Mouse (Mus musculus) forebrain, embryonic 12.5 days (tissue): ENCODE measurements at regions not wholly inside any gene's neighbourhood (a gene's known extent, or its start where the extent isn't known, plus 50 kb on each side); places are given as distances from the start of the nearest gene placed in this dataset.

Experiments used
- ATAC-seq: fragments of 200-750 bp; cut with Nextera tagmentation; 2 replicates; pipeline ENCODE4 v1.8.0; 2017; ENCODE audit warnings: moderate TSS enrichment; ENCODE audit not compliant: low FRiP score
- H3K27ac ChIP-seq: fragments of 300-500 bp; sonication (generic); 2 replicates; pipeline ENCODE4 v1.5.1; 2016; ENCODE audit warnings: mild to moderate bottlenecking
- H3K27me3 ChIP-seq: fragments of 300-500 bp; sonication (generic); 2 replicates; pipeline ENCODE4 v1.6.1; 2016; ENCODE audit warnings: mild to moderate bottlenecking
- H3K36me3 ChIP-seq: fragments of 300-500 bp; sonication (generic); replicated peaks from 2 replicates; pipeline ENCODE4 v1.6.1; 2016; ENCODE audit warnings: mild to moderate bottlenecking
- H3K4me1 ChIP-seq: fragments of 300-500 bp; sonication (generic); 2 replicates; pipeline ENCODE4 v1.6.1; 2016
- H3K4me2 ChIP-seq: fragments of 300-500 bp; sonication (generic); 2 replicates; pipeline ENCODE4 v1.6.1; 2016; ENCODE audit warnings: mild to moderate bottlenecking, moderate library complexity
- H3K4me3 ChIP-seq: fragments of 300-500 bp; sonication (generic); replicated peaks from 2 replicates; pipeline ENCODE4 v1.5.1; 2016; ENCODE audit warnings: mild to moderate bottlenecking
- H3K9ac ChIP-seq: fragments of 300-500 bp; sonication (generic); 2 replicates; pipeline ENCODE4 v1.6.1; 2016; ENCODE audit warnings: mild to moderate bottlenecking
- H3K9me3 ChIP-seq: fragments of 300-500 bp; sonication (generic); 2 replicates; pipeline ENCODE4 v1.6.1; 2016
- WGBS: fragments of 180-500 bp; shearing (Covaris S2); methylation state at CpG from one replicate; pipeline ENCODE4 v1.1.7; 2016; 5-methylcytosine and 5-hydroxymethylcytosine counted together

- H3K9ac ChIP-seq: no peak overlapping the region
- no peaks in the 10 kb centered on the region for H3K36me3 ChIP-seq
- no peaks in the 10 kb centered on the region for H3K9me3 ChIP-seq
- H3K27ac ChIP-seq: no peak overlapping the region
- no peaks in the 10 kb centered on the region for H3K27me3 ChIP-seq
- no peak overlapping the region for H3K4me2 ChIP-seq
- 65% methylated on average over 4 of the region's 4 CpGs for WGBS
- no peak overlapping the region for H3K4me3 ChIP-seq
- H3K4me1 ChIP-seq: peaks cover 7% of the 10 kb centered on the region
- ATAC-seq: no peak
These were observed 531.5 kb upstream of the Zic4 start for GRCm38 (mm10) chr9:90830704-90831103.

- H3K4me3 ChIP-seq: no peak overlapping the region
- peaks cover 13% of the 10 kb centered on the region for H3K4me1 ChIP-seq
- H3K27ac ChIP-seq: peak overlapping the region; percentile 50; the same call in 1 of the 2 replicates
- peak; percentile 74; the same call in 1 of the 2 replicates for ATAC-seq
- H3K4me2 ChIP-seq: no peak overlapping the region
- no peaks in the 10 kb centered on the region for H3K9me3 ChIP-seq
- no peaks in the 10 kb centered on the region for H3K36me3 ChIP-seq
- no peak overlapping the region for H3K9ac ChIP-seq
- 5% methylated on average over 3 of the region's 3 CpGs for WGBS
- no peaks in the 10 kb centered on the region for H3K27me3 ChIP-seq
These were observed 528.3 kb upstream of the Zic4 start for GRCm38 (mm10) chr9:90833743-90834539.

- H3K27ac ChIP-seq: no peak overlapping the region
- no peaks in the 10 kb centered on the region for H3K36me3 ChIP-seq
- peak; percentile 57; the same call in 1 of the 2 replicates for ATAC-seq
- H3K4me1 ChIP-seq: peaks cover 13% of the 10 kb centered on the region
- H3K4me2 ChIP-seq: no peak overlapping the region
- 13% methylated on average over 6 of the region's 6 CpGs for WGBS
- no peak overlapping the region for H3K4me3 ChIP-seq
- no peaks in the 10 kb centered on the region for H3K27me3 ChIP-seq
- H3K9me3 ChIP-seq: no peaks in the 10 kb centered on the region
- H3K9ac ChIP-seq: no peak overlapping the region
These were observed 523.9 kb upstream of the Zic4 start for GRCm38 (mm10) chr9:90838184-90838926.

DNA sequence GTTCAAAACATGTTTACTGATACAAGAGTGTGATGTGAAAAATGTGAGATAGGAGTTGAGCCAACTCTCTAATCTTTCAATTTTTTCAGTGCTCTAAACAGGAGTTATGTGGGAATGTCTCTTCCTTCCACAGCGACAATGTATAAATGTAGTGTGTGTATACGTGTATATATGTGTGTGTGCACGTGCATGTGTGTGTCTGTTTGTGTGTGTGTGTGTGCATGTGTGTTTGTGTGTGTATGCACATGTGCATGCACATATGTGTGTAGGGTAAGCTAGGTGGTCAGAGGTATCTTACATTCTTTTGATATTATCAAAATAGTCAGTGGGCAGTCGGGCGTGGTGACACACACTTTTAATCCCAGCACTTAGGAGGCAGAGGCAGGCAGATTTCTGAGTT, 511.2 kb upstream of the Zic4 start:
- ATAC-seq: no peak
- no peak overlapping the region for H3K9ac ChIP-seq
- H3K36me3 ChIP-seq: no peaks in the 10 kb centered on the region
- 95% methylated on average over 5 of the region's 5 CpGs for WGBS
- H3K4me3 ChIP-seq: no peak overlapping the region
- H3K4me1 ChIP-seq: no peaks in the 10 kb centered on the region
- no peak overlapping the region for H3K27ac ChIP-seq
- no peaks in the 10 kb centered on the region for H3K9me3 ChIP-seq
- H3K4me2 ChIP-seq: no peak overlapping the region
- H3K27me3 ChIP-seq: no peaks in the 10 kb centered on the region

DNA sequence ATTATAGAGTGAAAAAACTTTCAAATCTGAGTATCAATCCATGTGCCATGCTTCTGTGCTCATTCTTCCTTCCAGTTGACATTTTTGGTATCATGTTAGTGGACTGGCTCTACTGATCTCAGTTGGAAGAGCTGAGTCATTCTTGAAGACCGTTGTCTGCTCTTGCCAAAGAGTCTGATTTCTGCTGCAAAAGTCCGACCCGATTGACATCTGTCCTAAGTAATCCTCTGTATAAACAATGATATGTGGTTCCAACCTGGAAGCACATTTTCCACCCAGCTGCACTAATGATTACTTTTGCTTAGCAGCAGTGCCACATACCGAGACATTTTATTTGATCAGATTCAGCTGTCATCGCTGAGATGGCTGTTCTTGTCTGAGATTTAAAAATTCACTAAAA, 490.6 kb upstream of the Zic4 start:
- Histone ChIP-seq H3K27me3 (no peaks in the 10 kb centered on the region), H3K4me3 (no peak overlapping the region), H3K36me3 (no peaks in the 10 kb centered on the region), H3K9me3 (no peaks in the 10 kb centered on the region), H3K9ac (no peak overlapping the region), H3K4me1 (no peaks in the 10 kb centered on the region), H3K4me2 (no peak overlapping the region), H3K27ac (no peak overlapping the region)
- 50% methylated on average over 5 of the region's 5 CpGs for WGBS
- no peak for ATAC-seq

- Histone ChIP-seq H3K4me1 (no peaks in the 10 kb centered on the region), H3K27me3 (no peaks in the 10 kb centered on the region), H3K4me3 (no peak overlapping the region), H3K4me2 (no peak overlapping the region), H3K27ac (no peak overlapping the region), H3K36me3 (no peaks in the 10 kb centered on the region), H3K9ac (no peak overlapping the region), H3K9me3 (no peaks in the 10 kb centered on the region)
- 96% methylated on average over 1 of the region's 1 CpGs for WGBS
- no peak for ATAC-seq
These were observed 477.7 kb upstream of the Zic4 start for GRCm38 (mm10) chr9:90884467-90884866.

GRCm38 (mm10) chr9:90887405-90887804, 474.8 kb upstream of the Zic4 start:
- H3K4me1 ChIP-seq: no peaks in the 10 kb centered on the region
- no peaks in the 10 kb centered on the region for H3K36me3 ChIP-seq
- H3K9me3 ChIP-seq: no peaks in the 10 kb centered on the region
- no peak overlapping the region for H3K27ac ChIP-seq
- H3K4me3 ChIP-seq: no peak overlapping the region
- no peak overlapping the region for H3K9ac ChIP-seq
- H3K27me3 ChIP-seq: no peaks in the 10 kb centered on the region
- ATAC-seq: no peak
- no peak overlapping the region for H3K4me2 ChIP-seq
- WGBS: 86% methylated on average over 3 of the region's 3 CpGs

GRCm38 (mm10) chr9:90890801-90891200, 471.4 kb upstream of the Zic4 start:
- H3K9ac ChIP-seq: no peak overlapping the region
- 90% methylated on average over 4 of the region's 4 CpGs for WGBS
- H3K27me3 ChIP-seq: no peaks in the 10 kb centered on the region
- H3K9me3 ChIP-seq: no peaks in the 10 kb centered on the region
- H3K4me2 ChIP-seq: no peak overlapping the region
- no peak overlapping the region for H3K4me3 ChIP-seq
- H3K36me3 ChIP-seq: no peaks in the 10 kb centered on the region
- no peak for ATAC-seq
- H3K4me1 ChIP-seq: no peaks in the 10 kb centered on the region
- H3K27ac ChIP-seq: no peak overlapping the region

- Histone ChIP-seq H3K9me3 (no peaks in the 10 kb centered on the region), H3K4me2 (no peak overlapping the region), H3K27ac (no peak overlapping the region), H3K36me3 (no peaks in the 10 kb centered on the region), H3K4me1 (no peaks in the 10 kb centered on the region), H3K4me3 (no peak overlapping the region), H3K9ac (no peak overlapping the region), H3K27me3 (no peaks in the 10 kb centered on the region)
- 85% methylated on average over 1 of the region's 1 CpGs for WGBS
- ATAC-seq: no peak
These were observed 469.4 kb upstream of the Zic4 start for GRCm38 (mm10) chr9:90892816-90893215.

DNA sequence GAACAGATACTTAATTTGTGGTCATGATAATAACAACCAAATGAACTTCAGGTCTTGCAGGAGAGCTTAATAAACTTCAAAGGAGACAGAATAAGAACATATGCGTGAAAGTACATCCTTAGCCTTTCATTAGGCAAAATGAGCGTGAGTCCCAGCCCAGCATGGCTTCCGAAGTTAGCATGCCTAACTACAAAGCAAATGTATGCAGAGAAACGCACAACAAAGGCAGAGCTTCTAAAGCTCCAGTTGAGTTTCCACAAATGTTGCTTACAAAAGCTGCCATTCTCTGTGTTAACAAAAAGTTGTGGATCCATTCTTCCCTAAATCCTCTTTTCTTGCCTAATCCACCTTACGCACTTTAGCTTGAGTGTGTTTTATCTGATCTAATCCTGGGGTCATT, 458.7 kb upstream of the Zic4 start:
- H3K4me2 ChIP-seq: no peak overlapping the region
- peak; percentile 33; the same call in 1 of the 2 replicates for ATAC-seq
- H3K27me3 ChIP-seq: no peaks in the 10 kb centered on the region
- H3K4me3 ChIP-seq: no peak overlapping the region
- H3K36me3 ChIP-seq: no peaks in the 10 kb centered on the region
- H3K9me3 ChIP-seq: no peaks in the 10 kb centered on the region
- peaks cover 5% of the 10 kb centered on the region for H3K4me1 ChIP-seq
- 6% methylated on average over 5 of the region's 5 CpGs for WGBS
- H3K27ac ChIP-seq: no peak overlapping the region
- H3K9ac ChIP-seq: no peak overlapping the region

DNA sequence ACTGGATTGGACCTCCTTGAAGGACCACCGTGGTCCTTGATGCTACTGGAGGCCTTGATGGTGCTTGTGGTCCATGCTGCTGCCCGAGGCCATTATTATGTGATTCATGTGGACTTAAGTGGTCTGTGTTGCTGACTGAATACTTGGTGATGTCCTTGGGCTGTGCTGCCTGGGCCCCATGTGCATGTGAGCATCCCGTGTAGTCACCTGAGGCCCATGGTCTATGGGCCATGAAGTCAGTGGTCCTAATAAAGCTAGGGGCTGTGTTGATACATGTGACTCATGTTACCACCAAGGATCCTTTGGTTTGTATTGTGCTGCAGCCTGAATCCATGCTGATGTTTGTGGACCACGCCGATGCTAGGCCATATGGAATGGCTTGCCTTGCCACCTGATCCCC, 456.1 kb upstream of the Zic4 start:
- no peak overlapping the region for H3K9ac ChIP-seq
- no peak overlapping the region for H3K27ac ChIP-seq
- WGBS: 96% methylated on average over 5 of the region's 5 CpGs
- no peak overlapping the region for H3K4me2 ChIP-seq
- no peaks in the 10 kb centered on the region for H3K9me3 ChIP-seq
- peaks cover 5% of the 10 kb centered on the region for H3K4me1 ChIP-seq
- no peak overlapping the region for H3K4me3 ChIP-seq
- H3K36me3 ChIP-seq: no peaks in the 10 kb centered on the region
- no peak for ATAC-seq
- no peaks in the 10 kb centered on the region for H3K27me3 ChIP-seq

DNA sequence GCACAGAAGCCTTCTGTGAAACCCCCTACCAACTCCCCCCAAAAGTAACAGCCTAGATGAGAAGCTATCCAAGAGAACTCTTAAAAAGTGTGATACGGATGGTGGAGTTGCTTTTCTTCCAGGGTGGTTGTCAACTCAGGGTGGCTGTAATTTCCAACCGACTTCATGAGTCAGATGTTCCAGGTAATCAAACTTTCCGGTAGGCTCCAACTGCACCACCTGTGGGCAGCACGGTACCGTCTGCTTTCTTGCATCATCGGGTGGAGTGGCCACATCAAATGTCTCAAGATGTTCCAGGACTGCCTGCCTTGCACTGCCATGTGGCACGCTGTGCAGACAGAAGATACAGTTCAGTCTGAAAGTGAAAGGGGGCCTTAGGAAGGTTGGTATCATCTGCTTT, 455.5 kb upstream of the Zic4 start:
- Histone ChIP-seq H3K4me1 (peaks cover 5% of the 10 kb centered on the region), H3K4me2 (no peak overlapping the region), H3K4me3 (no peak overlapping the region), H3K27me3 (no peaks in the 10 kb centered on the region), H3K9me3 (no peaks in the 10 kb centered on the region), H3K9ac (no peak overlapping the region), H3K27ac (no peak overlapping the region), H3K36me3 (no peaks in the 10 kb centered on the region)
- ATAC-seq: no peak
- WGBS: 96% methylated on average over 7 of the region's 7 CpGs

DNA sequence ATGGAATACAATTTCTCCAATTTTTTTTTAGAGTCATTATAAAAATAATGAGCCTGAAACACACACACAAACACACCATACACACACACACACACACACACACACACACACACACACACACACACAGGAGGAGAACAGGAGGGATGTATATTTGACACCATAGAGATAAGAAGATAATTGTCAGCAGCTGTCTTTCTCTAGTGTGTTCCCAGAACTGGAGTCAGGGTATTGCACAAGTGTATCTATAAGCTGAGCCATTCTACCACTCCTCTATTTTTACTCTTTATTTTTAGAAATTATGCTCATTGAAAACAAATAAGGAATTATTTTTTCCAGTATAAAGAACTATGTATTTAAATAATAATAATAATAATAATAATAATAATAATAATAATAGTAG, 407.6 kb upstream of the Zic4 start:
- H3K9me3 ChIP-seq: no peaks in the 10 kb centered on the region
- H3K4me3 ChIP-seq: no peak overlapping the region
- H3K27me3 ChIP-seq: no peaks in the 10 kb centered on the region
- no peak overlapping the region for H3K9ac ChIP-seq
- no peaks in the 10 kb centered on the region for H3K4me1 ChIP-seq
- H3K4me2 ChIP-seq: no peak overlapping the region
- H3K27ac ChIP-seq: no peak overlapping the region
- ATAC-seq: no peak
- no peaks in the 10 kb centered on the region for H3K36me3 ChIP-seq
